Mouse (Mus musculus): ENCODE measurements around the gene Deaf1. TPM values are rescaled to one million over a fixed set of nuclear protein-coding genes. Genes with fewer than 3 reads are reported as not detected.

Deaf1 gene
- total and polyA plus RNA-seq, 2 experiments from 2014 or later: 21.2 to 26.4 TPM

- 36% methylated on average over 11 of the region's 11 CpGs for WGBS
- H3K9ac ChIP-seq (replicated peaks; ENCODE audit: low read depth, low read length): no peak overlapping the region
- 0 out of 2 replicates have a peak, but pooled peaks have one; percentile 7 for ATAC-seq (ENCODE audit: insufficient read depth, low read depth)
Observed at GRCm38 (mm10) chr7:141265411-141265738, 62.1 kb downstream of the Deaf1 start.

GRCm38 (mm10) chr7:141264761-141265410 is 62.6 kb downstream of the Deaf1 start:
- peaks cover 42% of the 10 kb centered on the region for H3K36me3 ChIP-seq (replicated peaks; ENCODE audit: control insufficient read depth, insufficient read depth, low read length)
- peaks cover 9% of the 10 kb centered on the region for H3K4me1 ChIP-seq (ENCODE audit: control insufficient read depth, insufficient read depth)

More at GRCm38 (mm10) chr7:141265411-141265738, 62.1 kb downstream of the Deaf1 start:
- H3K4me1 ChIP-seq (ENCODE audit: control insufficient read depth, insufficient read depth): peaks cover 9% of the 10 kb centered on the region
- no peaks in the 10 kb centered on the region for H3K27me3 ChIP-seq (ENCODE audit: control insufficient read depth, insufficient read depth, low read length)
- peak overlapping the region; percentile 67 for H3K4me3 ChIP-seq (ENCODE audit: low read depth, low read length)
- no peaks in the 10 kb centered on the region for H3K9me3 ChIP-seq (replicated peaks; ENCODE audit: control insufficient read depth, low read length)
- H3K4me2 ChIP-seq (ENCODE audit: low read depth, low read length): peak overlapping the region; percentile 63
- DNase-seq (ENCODE audit: low spot score): no peak
- TF ChIP-seq CTCF (IDR thresholded peaks at IDR 0.05; ENCODE audit: low read depth) (no peak), EP300 (IDR thresholded peaks at IDR 0.05; ENCODE audit: low read depth) (no peak)
- no peak overlapping the region for H3K27ac ChIP-seq (ENCODE audit: low read depth)
- H3K36me3 ChIP-seq (replicated peaks; ENCODE audit: control insufficient read depth, insufficient read depth, low read length): peaks cover 37% of the 10 kb centered on the region

DNA sequence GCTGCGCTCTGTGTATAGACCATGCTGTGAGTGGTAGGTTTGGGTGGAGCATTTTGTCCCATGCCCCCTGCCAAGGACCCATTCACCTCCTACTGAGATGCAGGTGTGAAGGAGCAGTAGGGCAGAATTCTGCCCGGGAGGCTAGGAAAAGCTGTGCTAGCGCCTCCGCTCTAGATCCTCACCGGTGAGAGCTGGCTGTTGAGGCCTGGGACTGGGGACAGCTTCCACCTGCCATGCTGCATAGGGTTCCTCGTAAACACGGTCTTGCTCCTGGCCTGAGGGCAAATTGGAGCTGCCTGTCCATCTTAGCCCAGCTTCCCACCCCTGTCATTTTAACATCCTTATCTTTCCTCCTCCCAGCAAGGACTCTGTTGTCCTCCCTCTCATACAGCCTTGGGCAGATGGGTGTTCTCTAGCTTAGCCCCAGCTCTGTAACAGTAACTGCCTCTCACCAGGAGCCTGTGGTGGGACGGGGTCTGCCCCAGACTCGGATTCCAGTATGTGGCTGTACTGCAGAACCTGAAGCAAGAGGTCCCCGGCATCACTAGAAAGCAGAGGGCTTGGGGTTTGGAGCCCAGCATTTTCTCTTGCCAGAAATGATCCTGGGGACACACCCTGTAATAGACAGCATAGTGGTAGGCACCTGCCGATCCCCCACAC is 63.3 kb downstream of the Deaf1 start:
- Histone ChIP-seq H3K4me1 (ENCODE audit: control insufficient read depth, insufficient read depth) (peaks cover 9% of the 10 kb centered on the region), H3K9me3 (replicated peaks; ENCODE audit: control insufficient read depth, low read length) (no peaks in the 10 kb centered on the region), H3K27ac (ENCODE audit: low read depth) (no peak overlapping the region), H3K4me3 (ENCODE audit: low read depth, low read length) (no peak overlapping the region), H3K27me3 (ENCODE audit: control insufficient read depth, insufficient read depth, low read length) (no peaks in the 10 kb centered on the region), H3K9ac (replicated peaks; ENCODE audit: low read depth, low read length) (no peak overlapping the region), H3K4me2 (ENCODE audit: low read depth, low read length) (no peak overlapping the region), H3K36me3 (replicated peaks; ENCODE audit: control insufficient read depth, insufficient read depth, low read length) (peaks cover 50% of the 10 kb centered on the region)
- ATAC-seq (ENCODE audit: insufficient read depth, low read depth) (no peak), DNase-seq (ENCODE audit: low spot score) (no peak)
- TF ChIP-seq EP300 (IDR thresholded peaks at IDR 0.05; ENCODE audit: low read depth): no peak
- no peak for TF ChIP-seq CTCF (IDR thresholded peaks at IDR 0.05; ENCODE audit: low read depth)
- 77% methylated on average over 11 of the region's 11 CpGs for WGBS

More at GRCm38 (mm10) chr7:141264761-141265410, 62.6 kb downstream of the Deaf1 start:
- ATAC-seq (ENCODE audit: insufficient read depth, low read depth) (peak; percentile 65), DNase-seq (ENCODE audit: low spot score) (peak; percentile 41)
- Histone ChIP-seq H3K4me2 (ENCODE audit: low read depth, low read length) (peak overlapping the region; percentile 63), H3K27me3 (ENCODE audit: control insufficient read depth, insufficient read depth, low read length) (no peaks in the 10 kb centered on the region), H3K9ac (replicated peaks; ENCODE audit: low read depth, low read length) (no peak overlapping the region), H3K4me3 (ENCODE audit: low read depth, low read length) (peak overlapping the region; percentile 67), H3K27ac (ENCODE audit: low read depth) (no peak overlapping the region), H3K9me3 (replicated peaks; ENCODE audit: control insufficient read depth, low read length) (no peaks in the 10 kb centered on the region)
- TF ChIP-seq EP300 (IDR thresholded peaks at IDR 0.05; ENCODE audit: low read depth) (no peak), CTCF (IDR thresholded peaks at IDR 0.05; ENCODE audit: low read depth) (peak; percentile 67)
- 30% methylated on average over 12 of the region's 12 CpGs for WGBS

GRCm38 (mm10) chr7:141263640-141264039 is 63.9 kb downstream of the Deaf1 start:
- H3K36me3 ChIP-seq (replicated peaks; ENCODE audit: control insufficient read depth, insufficient read depth, low read length): peaks cover 55% of the 10 kb centered on the region
- TF ChIP-seq EP300 (IDR thresholded peaks at IDR 0.05; ENCODE audit: low read depth) (no peak), CTCF (IDR thresholded peaks at IDR 0.05; ENCODE audit: low read depth) (no peak)
- no peak overlapping the region for H3K27ac ChIP-seq (ENCODE audit: low read depth)
- no peaks in the 10 kb centered on the region for H3K9me3 ChIP-seq (replicated peaks; ENCODE audit: control insufficient read depth, low read length)
- DNase-seq (ENCODE audit: low spot score) (no peak), ATAC-seq (ENCODE audit: insufficient read depth, low read depth) (no peak)
- H3K4me3 ChIP-seq (ENCODE audit: low read depth, low read length): no peak overlapping the region
- H3K9ac ChIP-seq (replicated peaks; ENCODE audit: low read depth, low read length): no peak overlapping the region
- no peaks in the 10 kb centered on the region for H3K27me3 ChIP-seq (ENCODE audit: control insufficient read depth, insufficient read depth, low read length)
- no peak overlapping the region for H3K4me2 ChIP-seq (ENCODE audit: low read depth, low read length)
- 89% methylated on average over 13 of the region's 13 CpGs for WGBS
- peaks cover 9% of the 10 kb centered on the region for H3K4me1 ChIP-seq (ENCODE audit: control insufficient read depth, insufficient read depth)

DNA sequence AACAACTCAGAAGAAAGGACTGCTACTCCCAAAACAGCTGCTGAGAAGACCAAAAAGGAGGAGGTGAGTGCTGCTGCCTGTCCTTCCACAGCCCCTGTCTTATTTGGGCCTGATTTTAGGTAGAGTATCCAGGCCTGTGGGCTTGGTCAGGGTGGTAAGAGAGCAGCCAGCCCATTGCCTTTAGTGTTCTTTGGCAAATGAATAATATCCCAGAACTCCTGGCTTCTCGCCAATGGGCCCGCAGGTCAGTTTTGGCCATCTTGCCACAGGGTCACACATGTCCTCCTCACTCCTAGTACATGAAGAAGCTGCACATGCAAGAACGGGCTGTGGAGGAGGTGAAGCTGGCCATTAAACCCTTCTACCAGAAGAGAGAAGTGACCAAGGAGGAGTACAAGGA is 66.0 kb downstream of the Deaf1 start:
- Histone ChIP-seq H3K9me3 (replicated peaks; ENCODE audit: control insufficient read depth, low read length) (no peaks in the 10 kb centered on the region), H3K4me1 (ENCODE audit: control insufficient read depth, insufficient read depth) (peaks cover 6% of the 10 kb centered on the region), H3K4me2 (ENCODE audit: low read depth, low read length) (no peak overlapping the region), H3K36me3 (replicated peaks; ENCODE audit: control insufficient read depth, insufficient read depth, low read length) (peaks cover 76% of the 10 kb centered on the region), H3K4me3 (ENCODE audit: low read depth, low read length) (no peak overlapping the region), H3K9ac (replicated peaks; ENCODE audit: low read depth, low read length) (no peak overlapping the region), H3K27ac (ENCODE audit: low read depth) (no peak overlapping the region), H3K27me3 (ENCODE audit: control insufficient read depth, insufficient read depth, low read length) (no peaks in the 10 kb centered on the region)
- ATAC-seq (ENCODE audit: insufficient read depth, low read depth) (no peak), DNase-seq (ENCODE audit: low spot score) (no peak)
- WGBS: 83% methylated on average over 3 of the region's 3 CpGs
- TF ChIP-seq CTCF (IDR thresholded peaks at IDR 0.05; ENCODE audit: low read depth) (no peak), EP300 (IDR thresholded peaks at IDR 0.05; ENCODE audit: low read depth) (no peak)
